9 mouse cellular contexts compared by ENCODE assay signal in the genomic region with DNA sequence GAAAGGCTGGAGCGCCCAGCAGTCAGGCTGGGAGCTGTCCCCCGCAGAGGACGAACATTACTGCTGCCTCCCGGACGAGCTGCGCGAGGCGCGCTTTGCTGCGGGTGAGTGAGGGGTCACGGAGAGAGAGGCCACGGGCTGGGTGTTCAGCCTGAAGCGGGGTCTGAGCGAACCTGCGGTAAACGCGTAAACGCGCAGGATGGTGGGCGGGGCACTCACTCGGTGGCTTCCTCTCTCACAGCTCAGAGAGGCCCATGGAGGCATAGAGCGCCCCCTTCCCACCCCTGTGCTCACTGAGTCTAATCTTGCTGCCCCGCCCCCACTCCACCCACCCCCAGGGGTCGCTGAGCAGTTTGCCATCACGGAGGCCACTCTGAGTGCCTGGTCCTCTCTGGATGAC. TPM values are rescaled to one million over a fixed set of nuclear protein-coding genes. Genes with fewer than 3 reads are reported as not detected.
A peak's percentile ranks its signal among the peaks of the same experiment; 100 is the strongest.
DNase-seq lines count a peak whose midpoint lies in the region; ATAC-seq and TF ChIP-seq lines count a peak whose summit lies in the region.
"Had no signal": no experiment of that assay in that cellular context is flagged by ENCODE, and none has a peak within 500 bp of the region (broad histone marks: within the 10 kb centered on the region; RNA-seq: fewer than 3 reads in every experiment).

No protein-coding gene starts in this region.

- H3K27me3 ChIP-seq in intestine, embryonic 15.5 days (replicated peaks), result peaks cover 26% of the 10 kb centered on the region
- H3K27me3 ChIP-seq in midbrain, postnatal 0 days (ENCODE audit: insufficient read depth, low read length), result peaks cover 3% of the 10 kb centered on the region; the same call in 1 of the 2 replicates

- WGBS in intestine, embryonic 15.5 days, result 2% methylated on average over 25 of the region's 25 CpGs
- WGBS in midbrain, postnatal 0 days, result 17% methylated on average over 24 of the region's 25 CpGs

- no peaks in the 10 kb centered on the region for H3K9me3 ChIP-seq in intestine, embryonic 15.5 days
- H3K9me3 ChIP-seq in midbrain, postnatal 0 days (ENCODE audit: low read length), result no peaks in the 10 kb centered on the region

- H3K27ac ChIP-seq in intestine, embryonic 15.5 days, result no peak overlapping the region
- no peak overlapping the region for H3K27ac ChIP-seq in midbrain, postnatal 0 days (ENCODE audit: low read depth, low read length)

- peaks cover 9% of the 10 kb centered on the region for H3K4me1 ChIP-seq in intestine, embryonic 15.5 days (replicated peaks)
- no peaks in the 10 kb centered on the region for H3K4me1 ChIP-seq in midbrain, postnatal 0 days (ENCODE audit: insufficient read depth, low read length)

- peak; percentile 25 for DNase-seq in heart, postnatal 4 days
- no peak for DNase-seq in heart, postnatal 36 days
- peak; percentile 46 for DNase-seq in embryo, embryonic 9.5 days (ENCODE audit: extremely low spot score)
- no peak for DNase-seq in midbrain, postnatal 0 days (ENCODE audit: low spot score)
- no peak for DNase-seq in right cerebral cortex, postnatal 36 days (ENCODE audit: low spot score in 2 of 2)
- no peak for DNase-seq in frontal cortex, adult 2 months (ENCODE audit: extremely low spot score in 1 of 2, low spot score in 1 of 2)

- no peak for TF ChIP-seq CTCF in midbrain, postnatal 0 days (IDR thresholded peaks at IDR 0.05)

- no peaks in the 10 kb centered on the region for H3K36me3 ChIP-seq in intestine, embryonic 15.5 days
- H3K36me3 ChIP-seq in midbrain, postnatal 0 days (ENCODE audit: insufficient read depth, low read length), result peaks cover 32% of the 10 kb centered on the region

- peak overlapping the region; percentile 85 for H3K4me2 ChIP-seq in intestine, embryonic 15.5 days (replicated peaks)
- H3K4me2 ChIP-seq in midbrain, postnatal 0 days (ENCODE audit: low read depth, low read length, poor library complexity, severe bottlenecking), result peak overlapping the region; percentile 33

- H3K9ac ChIP-seq in intestine, embryonic 15.5 days, result peak overlapping the region; percentile 44
- H3K9ac ChIP-seq in midbrain, postnatal 0 days (replicated peaks; ENCODE audit: low read length, poor library complexity, severe bottlenecking), result no peak overlapping the region

- peak; percentile 26; the same call in 1 of the 2 replicates for ATAC-seq in intestine, embryonic 15.5 days
- ATAC-seq in midbrain, postnatal 0 days (ENCODE audit: low FRiP score), result no peak
- ATAC-seq in megakaryocyte, adult 5-6 weeks (ENCODE audit: poor library complexity, severe bottlenecking), result no peak

- intact Hi-C loops in heart, postnatal 36 days (cut with DNase I), result loop anchor here (10.0 kb wide), 1 partner anchor 572 kb away; no protein-coding TSS in a partner anchor

- H3K4me3 ChIP-seq in intestine, embryonic 15.5 days (replicated peaks), result peak overlapping the region; percentile 33
- no peak overlapping the region for H3K4me3 ChIP-seq in midbrain, postnatal 0 days (ENCODE audit: low read depth, low read length)

RNA-seq across cellular contexts. Expression of a gene that starts 14.4 kb away (rescaled TPM):
- total RNA-seq in heart, postnatal 4 days (2021), result under 1 TPM; 0.43 to 0.62 TPM
- 1 to 10 TPM; 1.6 to 1.7 TPM for total RNA-seq in heart, postnatal 36 days (2021)
- polyA plus RNA-seq in intestine, embryonic 15.5 days (2015; fragmentation: Nextera tagmentation; extraction: Ambion mirVana), result 2.0 and 2.3 TPM in 2 replicates
- 105 and 119 TPM in 2 replicates for total RNA-seq in midbrain, postnatal 0 days (2014; rRNA removed)
- polyA plus RNA-seq in midbrain, postnatal 0 days (2015; fragmentation: Nextera tagmentation; extraction: Ambion mirVana), result 56.7 and 60.2 TPM in 2 replicates
- total RNA-seq in megakaryocyte, adult 5-6 weeks (2015), result not detected in 2 replicates
- total RNA-seq in megakaryocyte, adult 5-6 weeks (2017), result not detected in 2 replicates
- 5.2 and 5.6 TPM in 2 replicates for polyA plus RNA-seq in frontal cortex, adult 2 months (2012; rRNA removed)

RNA-seq across cellular contexts. Expression of a gene that starts 16.1 kb away (rescaled TPM):
- total RNA-seq in heart, postnatal 4 days (2021), result not detected
- not detected for total RNA-seq in heart, postnatal 36 days (2021)
- polyA plus RNA-seq in intestine, embryonic 15.5 days (2015; fragmentation: Nextera tagmentation; extraction: Ambion mirVana), result 0.06 and 0.08 TPM in 2 replicates
- total RNA-seq in midbrain, postnatal 0 days (2014; rRNA removed), result not detected in 2 replicates
- 0.07 and 0.12 TPM in 2 replicates for polyA plus RNA-seq in midbrain, postnatal 0 days (2015; fragmentation: Nextera tagmentation; extraction: Ambion mirVana)
- not detected in 2 replicates for total RNA-seq in megakaryocyte, adult 5-6 weeks (2015)
- total RNA-seq in megakaryocyte, adult 5-6 weeks (2017), result not detected in 2 replicates
- polyA plus RNA-seq in frontal cortex, adult 2 months (2012; rRNA removed), result 0.08 and 0.11 TPM in 2 replicates

RNA-seq across cellular contexts. Expression of a gene that starts 33.4 kb away (rescaled TPM):
- total RNA-seq in heart, postnatal 4 days (2021), result 1 to 10 TPM in 1 of 2 experiments, under 1 TPM in 1; 0.61 to 1.3 TPM
- 1 to 10 TPM in 1 of 2 experiments, under 1 TPM in 1; 0.38 to 1.0 TPM for total RNA-seq in heart, postnatal 36 days (2021)
- polyA plus RNA-seq in intestine, embryonic 15.5 days (2015; fragmentation: Nextera tagmentation; extraction: Ambion mirVana), result not detected in 2 replicates
- not detected in 2 replicates for total RNA-seq in midbrain, postnatal 0 days (2014; rRNA removed)
- 0.27 and 0.43 TPM in 2 replicates for polyA plus RNA-seq in midbrain, postnatal 0 days (2015; fragmentation: Nextera tagmentation; extraction: Ambion mirVana)
- not detected in 2 replicates for total RNA-seq in megakaryocyte, adult 5-6 weeks (2015)
- not detected in 2 replicates for total RNA-seq in megakaryocyte, adult 5-6 weeks (2017)
- 0.50 and 0.69 TPM in 2 replicates for polyA plus RNA-seq in frontal cortex, adult 2 months (2012; rRNA removed)

RNA-seq across cellular contexts. Expression of a gene that starts 38.2 kb away (rescaled TPM):
- 100 to 1,000 TPM; 865 to 923 TPM for total RNA-seq in heart, postnatal 4 days (2021)
- total RNA-seq in heart, postnatal 36 days (2021), result 1,000 to 10,000 TPM; 1,173 to 1,191 TPM
- 3.0 and 3.1 TPM in 2 replicates for polyA plus RNA-seq in intestine, embryonic 15.5 days (2015; fragmentation: Nextera tagmentation; extraction: Ambion mirVana)
- total RNA-seq in midbrain, postnatal 0 days (2014; rRNA removed), result 0.05 TPM in 1 of 2 replicates, not detected in the other
- 0.10 and 0.12 TPM in 2 replicates for polyA plus RNA-seq in midbrain, postnatal 0 days (2015; fragmentation: Nextera tagmentation; extraction: Ambion mirVana)
- total RNA-seq in megakaryocyte, adult 5-6 weeks (2015), result not detected in 2 replicates
- total RNA-seq in megakaryocyte, adult 5-6 weeks (2017), result not detected in 2 replicates
- 0.32 and 0.40 TPM in 2 replicates for polyA plus RNA-seq in frontal cortex, adult 2 months (2012; rRNA removed)
- total RNA-seq: ES-E14 had no signal

RNA-seq across cellular contexts. Expression of a gene that starts 53.5 kb away (rescaled TPM):
- not detected for total RNA-seq in heart, postnatal 4 days (2021)
- total RNA-seq in heart, postnatal 36 days (2021), result 1 to 10 TPM in 1 of 2 experiments, under 1 TPM in 1; 0.67 to 1.6 TPM
- not detected in 2 replicates for polyA plus RNA-seq in intestine, embryonic 15.5 days (2015; fragmentation: Nextera tagmentation; extraction: Ambion mirVana)
- 1.9 and 4.5 TPM in 2 replicates for total RNA-seq in midbrain, postnatal 0 days (2014; rRNA removed)
- 0.52 and 0.76 TPM in 2 replicates for polyA plus RNA-seq in midbrain, postnatal 0 days (2015; fragmentation: Nextera tagmentation; extraction: Ambion mirVana)
- not detected in 2 replicates for total RNA-seq in megakaryocyte, adult 5-6 weeks (2015)
- total RNA-seq in megakaryocyte, adult 5-6 weeks (2017), result not detected in 2 replicates
- polyA plus RNA-seq in frontal cortex, adult 2 months (2012; rRNA removed), result 11.9 and 13.2 TPM in 2 replicates
- total RNA-seq: ES-E14 had no signal

Comparison
In these comparisons a context has a peak if more than half of its experiments do, and no peak if none do; other contexts are left out.
1. DNase-seq: peak in heart, postnatal 4 days (single experiment) and embryo, embryonic 9.5 days (single experiment); none in heart, postnatal 36 days (0 of 2), midbrain, postnatal 0 days (single experiment), right cerebral cortex, postnatal 36 days (0 of 2) and frontal cortex, adult 2 months (0 of 2).
2. RNA of a gene that starts 14.4 kb away (total RNA-seq): 105 to 119 TPM in midbrain, postnatal 0 days; 1.6 to 1.7 TPM in heart, postnatal 36 days, 0.43 to 0.62 TPM in heart, postnatal 4 days and not detected in megakaryocyte, adult 5-6 weeks; every median in the first group is over 10 times any median in the second.